In genomic region chr9:65666042-65666441, GRCm38 (mm10) we compare ENCODE assay signal across 9 mouse cellular contexts. TPM values are rescaled to one million over a fixed set of nuclear protein-coding genes. Genes with fewer than 3 reads are reported as not detected.
A peak's percentile ranks its signal among the peaks of the same experiment; 100 is the strongest.
DNase-seq lines count a peak whose midpoint lies in the region; ATAC-seq and TF ChIP-seq lines count a peak whose summit lies in the region.
"Had no signal": no experiment of that assay in that cellular context is flagged by ENCODE, and none has a peak within 500 bp of the region (broad histone marks: within the 10 kb centered on the region; RNA-seq: fewer than 3 reads in every experiment).

No protein-coding gene starts in this region.

- H3K9me3 ChIP-seq in embryonic facial prominence, embryonic 14.5 days (ENCODE audit: control insufficient read depth, low read length): no peaks in the 10 kb centered on the region
- H3K9me3 ChIP-seq in limb, embryonic 14.5 days (ENCODE audit: control insufficient read depth, low read length): no peaks in the 10 kb centered on the region
- H3K9me3 ChIP-seq in stomach, postnatal 0 days (ENCODE audit: control insufficient read depth, low read length): no peaks in the 10 kb centered on the region
- H3K9me3 ChIP-seq: stomach, embryonic 15.5 days had no signal

- no peak overlapping the region for H3K27ac ChIP-seq in left cerebral cortex, adult 2 months
- H3K27ac ChIP-seq in embryonic facial prominence, embryonic 14.5 days (replicated peaks; ENCODE audit: low read depth, low read length): no peak overlapping the region
- no peak overlapping the region for H3K27ac ChIP-seq in limb, embryonic 14.5 days (replicated peaks; ENCODE audit: low read depth, low read length)
- H3K27ac ChIP-seq in stomach, postnatal 0 days (replicated peaks): no peak overlapping the region
- H3K27ac ChIP-seq: stomach, embryonic 15.5 days had no signal

- peak; percentile 76 for TF ChIP-seq CTCF in left cerebral cortex, adult 2 months (IDR thresholded peaks at IDR 0.05)
- peak; percentile 91 for TF ChIP-seq CTCF in stomach, postnatal 0 days (IDR thresholded peaks at IDR 0.05; ENCODE audit: low read depth)

- H3K27me3 ChIP-seq in embryonic facial prominence, embryonic 14.5 days (replicated peaks; ENCODE audit: control insufficient read depth, insufficient read depth, low read length): no peaks in the 10 kb centered on the region
- no peaks in the 10 kb centered on the region for H3K27me3 ChIP-seq in limb, embryonic 14.5 days (ENCODE audit: control insufficient read depth, insufficient read depth, low read length)
- no peaks in the 10 kb centered on the region for H3K27me3 ChIP-seq in stomach, postnatal 0 days (ENCODE audit: control insufficient read depth, insufficient read depth, low read length)
- H3K27me3 ChIP-seq: stomach, embryonic 15.5 days had no signal

- peak; percentile 49 to 58 for DNase-seq in left cerebral cortex, adult 2 months (ENCODE audit: extremely low spot score in 1 of 2, low spot score in 2 of 2)
- DNase-seq in left cerebral cortex, adult 11 months (ENCODE audit: low spot score): no peak
- DNase-seq in adrenal gland, postnatal 25 days: peak; percentile 75
- DNase-seq in embryonic facial prominence, embryonic 14.5 days (ENCODE audit: low spot score): peak; percentile 71
- DNase-seq in heart, postnatal 4 days: peak; percentile 82
- peak; percentile 73 for DNase-seq in limb, embryonic 14.5 days (ENCODE audit: low spot score)
- peak; percentile 36 to 55 for DNase-seq in natural killer cell, adult 2 months (ENCODE audit: low spot score in 2 of 2)
- peak; percentile 73 for DNase-seq in stomach, postnatal 0 days (ENCODE audit: low spot score)

- H3K4me2 ChIP-seq in embryonic facial prominence, embryonic 14.5 days (ENCODE audit: low read depth, low read length): no peak overlapping the region
- no peak overlapping the region for H3K4me2 ChIP-seq in limb, embryonic 14.5 days (replicated peaks; ENCODE audit: low read depth, low read length, severe bottlenecking)
- H3K4me2 ChIP-seq in stomach, postnatal 0 days (replicated peaks; ENCODE audit: low read depth): no peak overlapping the region
- H3K4me2 ChIP-seq: stomach, embryonic 15.5 days had no signal

- 11% methylated on average over 5 of the region's 5 CpGs for WGBS in embryonic facial prominence, embryonic 14.5 days
- WGBS in limb, embryonic 14.5 days: 16% methylated on average over 5 of the region's 5 CpGs
- WGBS in stomach, postnatal 0 days: 10% methylated on average over 5 of the region's 5 CpGs

- H3K4me3 ChIP-seq in left cerebral cortex, adult 2 months: no peak overlapping the region
- H3K4me3 ChIP-seq in embryonic facial prominence, embryonic 14.5 days (ENCODE audit: low read depth, low read length): no peak overlapping the region
- no peak overlapping the region for H3K4me3 ChIP-seq in limb, embryonic 14.5 days (replicated peaks; ENCODE audit: low read length)
- no peak overlapping the region for H3K4me3 ChIP-seq in stomach, postnatal 0 days (ENCODE audit: low read depth, low read length)
- H3K4me3 ChIP-seq: stomach, embryonic 15.5 days had no signal

- no peak for TF ChIP-seq POLR2A in limb, embryonic 14.5 days (IDR thresholded peaks at IDR 0.05; ENCODE audit: borderline replicate concordance, extremely low read depth, insufficient read depth, insufficient read length)

- peak; percentile 37; the same call in 1 of the 2 replicates for ATAC-seq in embryonic facial prominence, embryonic 14.5 days (ENCODE audit: low read depth)
- no peak for ATAC-seq in limb, embryonic 14.5 days (ENCODE audit: low FRiP score, low read depth)
- ATAC-seq in stomach, postnatal 0 days (ENCODE audit: low FRiP score, low TSS enrichment): peak; percentile 45

- no peaks in the 10 kb centered on the region for H3K4me1 ChIP-seq in embryonic facial prominence, embryonic 14.5 days (ENCODE audit: control insufficient read depth, insufficient read depth, low read length)
- H3K4me1 ChIP-seq in limb, embryonic 14.5 days (ENCODE audit: control insufficient read depth, insufficient read depth, low read length): no peaks in the 10 kb centered on the region
- no peaks in the 10 kb centered on the region for H3K4me1 ChIP-seq in stomach, postnatal 0 days (replicated peaks; ENCODE audit: control insufficient read depth, insufficient read depth)
- H3K4me1 ChIP-seq: stomach, embryonic 15.5 days had no signal

- H3K36me3 ChIP-seq in embryonic facial prominence, embryonic 14.5 days (ENCODE audit: control insufficient read depth, insufficient read depth, low read length): no peaks in the 10 kb centered on the region
- no peaks in the 10 kb centered on the region for H3K36me3 ChIP-seq in limb, embryonic 14.5 days (ENCODE audit: control insufficient read depth, insufficient read depth, low read length)
- no peaks in the 10 kb centered on the region for H3K36me3 ChIP-seq in stomach, postnatal 0 days (ENCODE audit: control insufficient read depth, insufficient read depth, low read length)
- H3K36me3 ChIP-seq: stomach, embryonic 15.5 days had no signal

- H3K9ac ChIP-seq in embryonic facial prominence, embryonic 14.5 days (ENCODE audit: low read depth, low read length): no peak overlapping the region
- no peak overlapping the region for H3K9ac ChIP-seq in limb, embryonic 14.5 days (ENCODE audit: low read depth, low read length, severe bottlenecking)
- H3K9ac ChIP-seq in stomach, postnatal 0 days (ENCODE audit: low read length): no peak overlapping the region
- H3K9ac ChIP-seq: stomach, embryonic 15.5 days had no signal

- intact Hi-C loops in left cerebral cortex, adult 2 months (cut with DNase I): no loop called here

- TF ChIP-seq EP300 in stomach, postnatal 0 days (optimal IDR thresholded peaks at IDR 0.05): no peak

RNA-seq across cellular contexts. Expression of gene Oaz2, which starts 1.8 kb away (rescaled TPM):
- total RNA-seq in left cerebral cortex, adult 2 months (2021): 100 to 1,000 TPM; 218 to 230 TPM
- total RNA-seq in adrenal gland, postnatal 25 days (2021): 90.9 and 131 TPM in 2 replicates
- polyA plus RNA-seq in embryonic facial prominence, embryonic 14.5 days (2014; fragmentation: Nextera tagmentation; extraction: Ambion mirVana): 203 and 214 TPM in 2 replicates
- total RNA-seq in heart, postnatal 4 days (2021): 100 to 1,000 TPM; 213 to 221 TPM
- 199 and 250 TPM in 2 replicates for polyA plus RNA-seq in limb, embryonic 14.5 days (2012; rRNA removed)
- 221 and 260 TPM in 2 replicates for polyA plus RNA-seq in limb, embryonic 14.5 days (2014; fragmentation: Nextera tagmentation; extraction: Ambion mirVana)
- polyA plus RNA-seq in stomach, postnatal 0 days (2015; fragmentation: Nextera tagmentation; extraction: Ambion mirVana): 138 and 144 TPM in 2 replicates

RNA-seq across cellular contexts. Expression of gene Rbpms2, which starts 36.6 kb away (rescaled TPM):
- total RNA-seq in left cerebral cortex, adult 2 months (2021): 1 to 10 TPM; 2.2 to 3.2 TPM
- 51.5 and 63.3 TPM in 2 replicates for total RNA-seq in adrenal gland, postnatal 25 days (2021)
- polyA plus RNA-seq in embryonic facial prominence, embryonic 14.5 days (2014; fragmentation: Nextera tagmentation; extraction: Ambion mirVana): 13.6 and 13.8 TPM in 2 replicates
- total RNA-seq in heart, postnatal 4 days (2021): 10 to 100 TPM; 89.4 to 97.0 TPM
- polyA plus RNA-seq in limb, embryonic 14.5 days (2012; rRNA removed): 19.3 and 31.9 TPM in 2 replicates
- polyA plus RNA-seq in limb, embryonic 14.5 days (2014; fragmentation: Nextera tagmentation; extraction: Ambion mirVana): 10.3 and 13.8 TPM in 2 replicates
- polyA plus RNA-seq in stomach, postnatal 0 days (2015; fragmentation: Nextera tagmentation; extraction: Ambion mirVana): 18.1 and 19.9 TPM in 2 replicates

Comparison
In these comparisons a context has a peak if more than half of its experiments do, and no peak if none do; other contexts are left out.
1. RNA of gene Rbpms2, which starts 36.6 kb away (total RNA-seq): 89.4 to 97.0 TPM in heart, postnatal 4 days and 51.5 to 63.3 TPM in adrenal gland, postnatal 25 days; 2.2 to 3.2 TPM in left cerebral cortex, adult 2 months; every median in the first group is over 10 times any median in the second.